Mouse (Mus musculus) spleen, postnatal 0 days (tissue): Measurements from ENCODE around the gene Fgf9. TPM values are rescaled to one million over a fixed set of nuclear protein-coding genes. Genes with fewer than 3 reads are reported as not detected.

ENCODE experiments used
- polyA plus RNA-seq: library from polyadenylated mRNA; unstranded; fragments of >200 nt; fragmentation: Nextera tagmentation; extraction: Ambion mirVana; gene quantifications from 2 replicates; pipeline ENCODE4 v1.2.1, GENCODE M21; 2015

Gene Fgf9
- 0.91 and 1.7 TPM in 2 replicates for polyA plus RNA-seq

GRCm38 (mm10) chr14:58070481-58071119 is at the start of gene Fgf9:
Gene Fgf9, plus strand, starts transcription at chr14:58070547.

Other genes starting within 250 kb of the Fgf9 start
- gene Ska3, start 244.4 kb upstream of the Fgf9 start, polyA plus RNA-seq: 21.3 and 25.0 TPM in 2 replicates
- 229 and 244 TPM in 2 replicates for gene Mrpl57, start 244.3 kb upstream of the Fgf9 start, polyA plus RNA-seq
- 19.7 and 24.7 TPM in 2 replicates for gene Zdhhc20, start 180.3 kb upstream of the Fgf9 start, polyA plus RNA-seq
- gene Micu2, start 71.3 kb upstream of the Fgf9 start, polyA plus RNA-seq: 46.2 and 52.9 TPM in 2 replicates